Mouse (Mus musculus): ENCODE data around the gene Atp2c2.

Gene Atp2c2

DNA sequence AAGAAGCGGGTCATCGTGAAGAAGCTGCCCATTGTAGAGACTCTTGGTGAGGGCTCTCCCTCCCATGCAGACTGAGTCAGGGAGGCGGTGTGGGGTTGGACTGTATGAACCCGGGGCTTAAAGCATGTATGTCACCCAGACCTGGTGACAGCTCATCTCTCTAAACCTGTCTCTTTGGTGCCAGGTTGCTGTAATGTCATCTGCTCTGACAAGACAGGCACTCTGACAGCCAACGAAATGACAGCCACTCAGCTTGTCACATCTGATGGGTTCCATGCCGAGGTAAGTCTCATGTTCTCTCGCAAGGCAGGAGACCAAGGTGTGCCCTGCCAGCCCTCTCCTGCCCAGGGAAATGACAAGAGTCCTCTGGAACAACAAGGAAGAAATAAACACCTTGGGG is 42.6 kb downstream of the Atp2c2 start:
- no peak for DNase-seq (ENCODE audit: low spot score)

GRCm38 (mm10) chr8:119743291-119744026 is 43.6 kb downstream of the Atp2c2 start:
- DNase-seq (ENCODE audit: low spot score): no peak

GRCm38 (mm10) chr8:119744604-119745003 is 44.8 kb downstream of the Atp2c2 start:
- no peak for DNase-seq (ENCODE audit: low spot score)

- DNase-seq (ENCODE audit: low spot score): no peak
Measured at GRCm38 (mm10) chr8:119755238-119756146, 55.7 kb downstream of the Atp2c2 start.

GRCm38 (mm10) chr8:119756147-119756461 is 56.3 kb downstream of the Atp2c2 start:
- no peak for DNase-seq (ENCODE audit: low spot score)

DNA sequence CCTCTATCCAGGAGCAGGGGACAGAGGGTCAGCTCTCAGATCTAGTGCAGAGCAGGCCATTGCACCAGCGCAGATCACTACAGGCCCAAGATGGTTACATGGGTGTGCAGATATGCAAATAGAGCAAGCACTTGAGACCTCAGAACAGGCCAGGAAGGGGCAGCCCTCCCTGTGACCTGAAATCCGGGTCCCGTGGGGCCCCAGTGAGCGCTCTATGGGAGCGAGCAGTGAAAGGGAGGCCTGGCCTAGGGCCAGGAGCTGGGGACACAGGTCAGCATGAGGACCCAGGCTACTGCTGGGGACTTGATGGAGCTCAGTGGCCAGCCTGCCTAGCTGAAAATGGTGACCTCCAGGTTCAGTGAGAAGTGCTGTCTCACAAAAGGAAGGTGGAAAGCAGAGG is 56.7 kb downstream of the Atp2c2 start:
- DNase-seq (ENCODE audit: low spot score): no peak

DNA sequence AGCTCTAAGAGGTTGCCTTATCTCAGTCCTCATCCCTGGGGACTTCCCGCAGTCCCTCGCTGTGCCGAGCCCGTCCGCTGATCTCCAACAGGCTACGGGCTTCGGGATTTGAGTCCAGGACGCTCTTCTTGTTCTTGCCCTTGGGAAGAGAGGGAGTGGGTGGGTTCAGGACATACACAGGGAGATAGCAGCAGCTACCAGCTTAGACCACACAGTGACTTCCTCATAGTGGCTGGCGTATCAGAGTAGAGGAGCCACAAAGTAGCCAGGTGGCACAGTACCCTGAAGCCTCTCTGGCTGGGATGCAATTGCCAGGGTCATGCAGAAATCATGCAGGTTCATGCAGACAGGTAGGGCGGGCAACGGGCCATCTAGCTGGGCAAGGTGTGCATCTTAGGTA is 61.9 kb downstream of the Atp2c2 start:
- no peak for DNase-seq (ENCODE audit: low spot score)

DNA sequence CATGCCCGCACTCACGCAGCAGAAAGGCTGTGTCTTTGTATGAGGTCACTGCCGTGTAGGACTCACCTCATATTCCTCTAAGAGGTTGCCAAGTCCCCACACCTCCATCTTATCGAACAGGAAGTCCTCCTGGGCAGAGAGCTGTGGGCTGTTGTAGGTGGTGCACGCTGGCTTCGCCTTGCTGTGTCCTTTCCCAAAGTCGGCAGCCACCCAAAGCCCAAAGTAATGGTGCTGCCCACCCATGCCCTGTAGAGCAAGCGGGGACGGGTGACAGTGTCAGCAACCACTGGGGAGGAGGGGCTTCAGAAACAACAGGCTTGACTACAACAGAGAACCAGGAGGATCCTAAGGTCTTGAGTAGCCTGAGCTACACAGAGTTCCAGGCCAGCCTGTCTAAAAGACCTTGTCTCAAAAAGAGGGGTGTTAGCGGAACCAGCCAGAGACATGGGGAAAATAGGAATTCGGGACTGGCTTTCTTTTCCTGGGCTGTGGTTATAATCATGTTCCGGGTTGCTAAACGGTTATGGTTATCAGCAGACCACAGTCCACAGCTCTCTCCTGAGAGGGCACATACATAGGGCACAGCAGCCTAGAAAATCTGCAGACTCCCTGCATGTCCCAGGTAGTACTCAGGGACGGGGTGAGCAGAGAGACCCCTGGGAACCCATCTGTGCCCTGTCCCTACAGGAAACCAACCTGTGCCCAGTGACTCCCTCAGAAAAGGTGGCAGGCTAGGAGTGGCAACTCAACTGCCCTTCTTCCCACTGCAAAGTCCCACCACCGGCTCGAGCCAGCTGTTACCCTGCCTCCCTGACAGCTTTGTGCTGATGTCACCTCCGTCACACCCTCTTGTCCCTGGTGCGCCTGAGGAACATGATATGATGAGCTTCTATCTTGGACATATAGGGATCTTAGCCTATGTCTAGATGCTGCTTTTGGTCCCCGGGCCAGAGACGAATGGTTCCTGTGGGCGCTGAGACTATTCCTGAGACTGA is 62.7 kb downstream of the Atp2c2 start:
- DNase-seq (ENCODE audit: low spot score): no peak

- DNase-seq (ENCODE audit: low spot score): no peak
Measured at GRCm38 (mm10) chr8:119765311-119765710, 65.5 kb downstream of the Atp2c2 start.

DNA sequence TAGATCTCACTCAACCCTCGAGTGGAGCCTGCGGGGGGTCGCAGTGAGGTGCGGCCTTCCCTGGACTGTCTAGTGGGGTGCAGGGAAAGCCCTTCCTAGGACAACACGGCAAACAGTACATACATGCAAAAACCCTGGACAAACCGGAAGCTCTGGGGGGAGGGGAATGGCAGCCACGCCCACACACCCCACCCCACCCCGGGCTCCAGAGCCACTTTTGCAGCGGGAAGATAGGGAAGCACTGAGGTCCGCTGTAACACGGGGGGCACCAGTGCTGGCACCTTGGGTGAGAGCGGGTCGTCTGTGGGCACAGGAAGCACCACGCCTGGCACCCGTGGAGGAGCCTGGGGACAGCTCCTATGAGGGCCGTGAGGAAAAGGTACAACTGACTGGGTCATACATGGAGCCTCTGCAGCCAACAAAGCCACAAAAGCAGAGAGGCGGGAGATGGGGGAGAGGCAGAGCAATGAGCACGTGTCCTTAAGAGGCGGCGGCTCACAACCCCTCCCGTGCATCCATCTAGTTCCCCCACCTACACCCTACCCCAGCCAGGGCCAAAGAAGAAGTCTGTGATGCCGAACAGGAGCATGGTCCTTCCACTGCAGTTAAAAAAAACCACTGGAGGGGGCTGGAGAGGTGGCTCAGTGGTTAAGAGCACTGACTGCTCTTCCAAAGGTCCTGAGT is 66.1 kb downstream of the Atp2c2 start:
- DNase-seq (ENCODE audit: low spot score): no peak

GRCm38 (mm10) chr8:119776668-119777245 is 76.9 kb downstream of the Atp2c2 start:
- no peak for DNase-seq (ENCODE audit: low spot score)

GRCm38 (mm10) chr8:119777765-119778164 is 78.0 kb downstream of the Atp2c2 start:
- DNase-seq (ENCODE audit: low spot score): no peak

- peak; percentile 99 for DNase-seq (ENCODE audit: low spot score)
Measured at GRCm38 (mm10) chr8:119778263-119778662, 78.5 kb downstream of the Atp2c2 start, which contains the start of gene Tldc1. Gene Tldc1, minus strand, starts transcription at chr8:119778416.

- peak; percentile 59 for DNase-seq (ENCODE audit: low spot score)
Measured at GRCm38 (mm10) chr8:119779013-119779737, 79.4 kb downstream of the Atp2c2 start.

DNA sequence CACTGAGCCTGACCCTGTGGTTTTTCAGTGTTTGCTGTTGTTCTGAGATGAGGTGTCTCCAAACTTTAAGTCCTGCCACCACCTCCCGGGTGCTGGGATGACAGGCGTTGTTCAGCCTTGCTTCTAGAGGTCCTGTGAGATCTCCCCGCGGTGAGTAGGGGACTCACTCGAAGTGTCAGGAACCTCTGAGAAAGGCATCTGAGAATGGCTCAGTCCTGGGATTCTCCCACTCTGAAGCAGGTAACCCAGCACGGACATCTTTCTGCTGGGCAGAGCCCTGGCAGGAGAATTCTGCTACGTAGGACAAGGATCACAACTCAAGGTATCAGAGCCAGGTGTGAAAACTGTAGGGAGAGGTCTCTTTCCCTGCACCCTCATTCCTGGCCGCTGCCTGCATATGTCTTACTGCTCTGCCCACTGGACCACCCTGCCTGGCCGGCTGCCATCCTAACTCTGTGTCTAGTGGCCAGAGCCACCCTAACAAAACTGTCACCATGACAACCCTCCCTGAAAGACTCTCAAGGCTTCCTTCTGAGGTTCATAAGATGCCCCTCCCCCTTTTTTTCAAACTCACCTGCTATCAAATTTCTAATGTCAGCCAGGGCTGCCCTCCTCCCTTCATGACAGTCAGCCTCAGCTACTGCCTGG is 80.7 kb downstream of the Atp2c2 start:
- DNase-seq (ENCODE audit: low spot score): no peak

- DNase-seq (ENCODE audit: low spot score): no peak
Measured at GRCm38 (mm10) chr8:119781086-119781840, 81.5 kb downstream of the Atp2c2 start.

- DNase-seq (ENCODE audit: low spot score): peak; percentile 52
Measured at GRCm38 (mm10) chr8:119782715-119783114, 82.9 kb downstream of the Atp2c2 start.

DNA sequence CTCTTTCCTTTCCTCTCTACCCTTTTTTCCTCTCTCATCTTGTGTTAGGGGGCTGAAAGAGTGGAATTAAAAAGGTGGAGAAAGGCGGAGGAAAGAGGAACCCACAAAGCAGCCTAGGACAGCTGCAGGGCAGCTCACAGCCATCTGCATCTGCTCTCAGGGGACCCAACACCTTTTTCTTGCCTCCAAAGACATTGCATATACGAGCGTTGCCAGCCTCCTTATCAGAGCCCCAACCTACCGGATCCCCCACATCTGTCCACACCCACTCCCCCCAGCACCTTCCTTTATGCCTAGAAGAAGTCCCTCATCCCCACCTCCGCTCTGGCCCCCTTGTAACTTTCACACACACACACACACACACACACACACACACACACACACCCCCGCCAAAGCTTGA is 83.8 kb downstream of the Atp2c2 start:
- no peak for DNase-seq (ENCODE audit: low spot score)

GRCm38 (mm10) chr8:119784141-119784574 is 84.3 kb downstream of the Atp2c2 start:
- DNase-seq (ENCODE audit: low spot score): no peak

Data from urinary bladder, postnatal 10 days (tissue).